Mouse (Mus musculus): ENCODE measurements around the gene Gan. TPM values are rescaled to one million over a fixed set of nuclear protein-coding genes. Genes with fewer than 3 reads are reported as not detected.

The Gan gene
- total and polyA plus RNA-seq, 3 experiments, result 1.5 to 2.9 (median 2.8) TPM

GRCm38 (mm10) chr8:117133702-117134101 is 24.2 kb upstream of the Gan start:
- TF ChIP-seq CTCF (conservative IDR thresholded peaks at IDR 0.05 in 1 of 2, IDR thresholded peaks at IDR 0.05 in 1 of 2; ENCODE audit: low read depth in 2 of 2, low read length in 2 of 2) (no peak), IRF4 (IDR thresholded peaks at IDR 0.05; ENCODE audit: low read depth, low read length) (no peak), TCF12 (IDR thresholded peaks at IDR 0.05; ENCODE audit: low read depth, low read length) (no peak), E2F4 (IDR thresholded peaks at IDR 0.05; ENCODE audit: insufficient replicate concordance, low read depth, low read length) (no peak), SMC3 (IDR thresholded peaks at IDR 0.05; ENCODE audit: low read depth, low read length) (no peak), ZMIZ1 (IDR thresholded peaks at IDR 0.05; ENCODE audit: low read depth, low read length) (no peak)
- no peak for DNase-seq (ENCODE audit: extremely low read depth)
- H3K4me2 ChIP-seq (ENCODE audit: insufficient read depth, low read depth, poor library complexity, severe bottlenecking), result no peak overlapping the region
- in situ Hi-C loops (cut with MboI; ENCODE audit: low pct_ligation_motif_present, low pct_unique_long_range_greater_than_20kb, low sequenced_read_pairs), result no loop called here
- H3K36me3 ChIP-seq (replicated peaks in 1 of 2; ENCODE audit: control insufficient read depth in 1 of 2, insufficient read depth in 1 of 2, low read length in 1 of 2), result no peaks in the 10 kb centered on the region
- dilution Hi-C loops (cut with MboI; ENCODE audit: extremely low pct_ligation_motif_present, extremely low pct_unique_long_range_greater_than_20kb, low sequenced_read_pairs), result no loop called here
- H3K4me1 ChIP-seq (ENCODE audit: control insufficient read depth in 1 of 2, insufficient read depth in 2 of 2), result peaks cover 0 to 5% of the 10 kb centered on the region in 2 experiments; a peak in 2 of 4 replicates
- peaks cover 6% of the 10 kb centered on the region for H3K9me3 ChIP-seq (replicated peaks; ENCODE audit: low read length)
- H3K27me3 ChIP-seq (replicated peaks), result peaks cover 19% of the 10 kb centered on the region
- H3K79me2 ChIP-seq (replicated peaks; ENCODE audit: control insufficient read depth, extremely low read depth, insufficient read depth, poor library complexity, severe bottlenecking), result no peaks in the 10 kb centered on the region
- no peak overlapping the region for H3K4me3 ChIP-seq (replicated peaks in 1 of 3; ENCODE audit: low read depth in 2 of 3, low read length in 2 of 3, poor library complexity in 1 of 3)
- H3K9ac ChIP-seq (ENCODE audit: insufficient read depth, low read depth), result no peak overlapping the region
- no peak overlapping the region for H3K27ac ChIP-seq (ENCODE audit: insufficient read depth, low read depth)

DNA sequence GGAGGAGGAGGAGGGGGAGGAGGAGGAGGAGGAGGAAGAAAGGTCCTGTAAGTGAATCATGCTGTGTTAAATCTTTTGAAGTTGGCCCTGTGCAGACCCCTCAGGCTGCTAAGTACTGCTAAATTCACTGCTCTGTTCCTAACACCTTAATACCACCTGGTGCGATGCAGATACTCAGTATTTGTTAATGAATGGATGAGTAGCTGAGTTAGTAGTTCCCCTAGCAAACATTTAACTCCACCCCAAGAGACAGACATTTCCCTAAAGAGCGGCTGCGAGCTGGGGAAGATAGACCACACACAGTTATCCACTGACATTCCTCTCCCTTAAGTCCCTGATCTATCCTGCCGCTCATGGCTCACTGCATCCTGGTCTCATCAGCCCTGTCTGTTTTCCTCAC is 21.6 kb upstream of the Gan start:
- dilution Hi-C loops (cut with MboI; ENCODE audit: extremely low pct_ligation_motif_present, extremely low pct_unique_long_range_greater_than_20kb, low sequenced_read_pairs), result no loop called here
- H3K9me3 ChIP-seq (replicated peaks; ENCODE audit: low read length), result peaks cover 13% of the 10 kb centered on the region
- H3K36me3 ChIP-seq (replicated peaks in 1 of 2; ENCODE audit: control insufficient read depth in 1 of 2, insufficient read depth in 1 of 2, low read length in 1 of 2), result no peaks in the 10 kb centered on the region
- no peak overlapping the region for H3K4me2 ChIP-seq (ENCODE audit: insufficient read depth, low read depth, poor library complexity, severe bottlenecking)
- DNase-seq (ENCODE audit: extremely low read depth), result no peak
- H3K4me3 ChIP-seq (replicated peaks in 1 of 3; ENCODE audit: low read depth in 2 of 3, low read length in 2 of 3, poor library complexity in 1 of 3), result no peak overlapping the region
- H3K4me1 ChIP-seq (ENCODE audit: control insufficient read depth in 1 of 2, insufficient read depth in 2 of 2), result peaks cover 0 to 5% of the 10 kb centered on the region in 2 experiments; a peak in 2 of 4 replicates
- no peak overlapping the region for H3K9ac ChIP-seq (ENCODE audit: insufficient read depth, low read depth)
- no peak overlapping the region for H3K27ac ChIP-seq (ENCODE audit: insufficient read depth, low read depth)
- TF ChIP-seq ETS1 (conservative IDR thresholded peaks at IDR 0.05; ENCODE audit: low read depth, low read length) (no peak), E2F4 (IDR thresholded peaks at IDR 0.05; ENCODE audit: insufficient replicate concordance, low read depth, low read length) (no peak), CHD1 (IDR thresholded peaks at IDR 0.05; ENCODE audit: low read depth, low read length) (no peak), NELFE (IDR thresholded peaks at IDR 0.05; ENCODE audit: low read depth, low read length) (no peak)
- H3K27me3 ChIP-seq (replicated peaks), result peaks cover 13% of the 10 kb centered on the region
- H3K79me2 ChIP-seq (replicated peaks; ENCODE audit: control insufficient read depth, extremely low read depth, insufficient read depth, poor library complexity, severe bottlenecking), result no peaks in the 10 kb centered on the region
- in situ Hi-C loops (cut with MboI; ENCODE audit: low pct_ligation_motif_present, low pct_unique_long_range_greater_than_20kb, low sequenced_read_pairs), result no loop called here

DNA sequence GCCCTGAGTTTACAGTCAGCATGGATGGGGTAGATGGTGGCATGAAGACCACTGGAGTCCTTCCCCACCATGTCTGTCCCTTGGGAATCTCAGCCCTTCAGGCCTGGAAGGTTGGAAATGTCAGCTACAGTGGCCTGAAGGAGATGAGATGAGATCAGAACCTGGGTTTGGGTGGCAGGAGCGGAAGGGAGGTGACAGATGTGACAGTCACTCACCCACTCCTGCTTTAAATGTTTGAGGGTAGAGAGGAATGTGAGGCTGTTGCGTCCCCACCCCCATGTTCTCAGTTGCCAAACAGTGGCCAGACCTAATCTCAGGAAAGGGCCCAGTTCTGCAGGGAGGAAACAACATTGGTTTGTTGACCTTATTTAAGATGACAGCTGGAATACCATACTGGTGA is 21.2 kb upstream of the Gan start:
- no peak overlapping the region for H3K9ac ChIP-seq (ENCODE audit: insufficient read depth, low read depth)
- H3K36me3 ChIP-seq (replicated peaks in 1 of 2; ENCODE audit: control insufficient read depth in 1 of 2, insufficient read depth in 1 of 2, low read length in 1 of 2), result no peaks in the 10 kb centered on the region
- no peak for DNase-seq (ENCODE audit: extremely low read depth)
- H3K9me3 ChIP-seq (replicated peaks; ENCODE audit: low read length), result peaks cover 15% of the 10 kb centered on the region
- in situ Hi-C loops (cut with MboI; ENCODE audit: low pct_ligation_motif_present, low pct_unique_long_range_greater_than_20kb, low sequenced_read_pairs), result no loop called here
- no peaks in the 10 kb centered on the region for H3K79me2 ChIP-seq (replicated peaks; ENCODE audit: control insufficient read depth, extremely low read depth, insufficient read depth, poor library complexity, severe bottlenecking)
- dilution Hi-C loops (cut with MboI; ENCODE audit: extremely low pct_ligation_motif_present, extremely low pct_unique_long_range_greater_than_20kb, low sequenced_read_pairs), result no loop called here
- no peak overlapping the region for H3K27ac ChIP-seq (ENCODE audit: insufficient read depth, low read depth)
- TF ChIP-seq ZNF384 (IDR thresholded peaks at IDR 0.05; ENCODE audit: low read depth, low read length) (no peak), USF1 (IDR thresholded peaks at IDR 0.05; ENCODE audit: low read depth, low read length) (no peak), MAX (IDR thresholded peaks at IDR 0.05; ENCODE audit: low read length) (no peak), SMC3 (IDR thresholded peaks at IDR 0.05; ENCODE audit: low read depth, low read length) (no peak), MEF2A (IDR thresholded peaks at IDR 0.05; ENCODE audit: borderline replicate concordance, low read depth, low read length) (no peak), UBTF (IDR thresholded peaks at IDR 0.05; ENCODE audit: low read depth, low read length) (no peak), ZKSCAN1 (IDR thresholded peaks at IDR 0.05; ENCODE audit: borderline replicate concordance, low read depth, low read length) (no peak), PAX5 (IDR thresholded peaks at IDR 0.05; ENCODE audit: low read length) (no peak), E2F4 (IDR thresholded peaks at IDR 0.05; ENCODE audit: insufficient replicate concordance, low read depth, low read length) (no peak), BHLHE40 (IDR thresholded peaks at IDR 0.05; ENCODE audit: low read depth, low read length) (no peak), MAFK (IDR thresholded peaks at IDR 0.05; ENCODE audit: insufficient replicate concordance, low read length) (no peak), POLR2AphosphoS2 (IDR thresholded peaks at IDR 0.05; ENCODE audit: low read depth, low read length) (no peak), JUN (IDR thresholded peaks at IDR 0.05; ENCODE audit: insufficient read depth, low read depth, low read length) (no peak), KAT2A (IDR thresholded peaks at IDR 0.05; ENCODE audit: insufficient replicate concordance, low read length) (no peak), ZC3H11A (IDR thresholded peaks at IDR 0.05; ENCODE audit: low read depth, low read length) (no peak), RAD21 (IDR thresholded peaks at IDR 0.05; ENCODE audit: low read depth, low read length) (no peak), IRF4 (IDR thresholded peaks at IDR 0.05; ENCODE audit: low read depth, low read length) (no peak), MXI1 (IDR thresholded peaks at IDR 0.05; ENCODE audit: low read depth, low read length) (no peak), POLR2A (IDR thresholded peaks at IDR 0.05; ENCODE audit: low read depth, low read length) (no peak)
- H3K4me3 ChIP-seq (replicated peaks in 1 of 3; ENCODE audit: low read depth in 2 of 3, low read length in 2 of 3, poor library complexity in 1 of 3), result no peak overlapping the region
- peaks cover 0 to 5% of the 10 kb centered on the region in 2 experiments; a peak in 1 of 4 replicates for H3K4me1 ChIP-seq (ENCODE audit: control insufficient read depth in 1 of 2, insufficient read depth in 2 of 2)
- H3K27me3 ChIP-seq (replicated peaks), result peaks cover 13% of the 10 kb centered on the region
- H3K4me2 ChIP-seq (ENCODE audit: insufficient read depth, low read depth, poor library complexity, severe bottlenecking), result no peak overlapping the region

Measured in CH12.LX (cell line).